ENCODE assay signal across 23 mouse cellular contexts in the genomic region with DNA sequence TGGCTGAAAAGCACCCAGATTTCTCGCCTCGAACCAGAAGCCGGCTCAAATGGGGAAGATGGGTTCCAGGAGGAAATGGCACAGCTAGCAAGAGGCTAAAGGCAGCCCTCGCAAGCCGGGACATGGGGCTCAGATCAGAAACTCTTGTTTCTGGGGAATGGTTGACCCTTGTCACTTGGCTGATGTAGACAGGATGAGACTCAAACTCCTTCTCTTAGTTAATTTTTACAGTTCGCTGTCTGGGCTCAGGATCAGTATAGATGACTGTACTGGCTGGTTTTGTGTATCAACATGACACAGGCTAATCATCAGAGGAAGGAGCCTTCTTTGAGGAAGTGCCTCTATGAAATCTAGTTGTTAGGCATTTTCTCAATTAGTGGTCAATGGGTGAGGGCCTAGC. TPM values are rescaled to one million over a fixed set of nuclear protein-coding genes. Genes with fewer than 3 reads are reported as not detected.
"Had no signal": no experiment of that assay in that cellular context is flagged by ENCODE, and none has a peak within 500 bp of the region (broad histone marks: within the 10 kb centered on the region; RNA-seq: fewer than 3 reads in every experiment).

No protein-coding gene starts in this region.

- H3K4me3 ChIP-seq: neural tube, embryonic 13.5 days; neural tube, embryonic 15.5 days; stomach, embryonic 15.5 days had no signal

- H3K36me3 ChIP-seq: neural tube, embryonic 13.5 days; neural tube, embryonic 15.5 days; stomach, embryonic 15.5 days had no signal

- DNase-seq: retina, postnatal 1 day; right cerebral cortex, adult 18-20 months; right cerebral cortex, postnatal 14 days; right cerebral cortex, postnatal 25 days; right cerebral cortex, postnatal 4 days; spleen, adult 18-20 months; thymus, adult 18-20 months; thymus, adult 2 months; thymus, postnatal 14 days; thymus, postnatal 25 days; thymus, postnatal 36 days; thymus, postnatal 4 days had no signal

- H3K4me1 ChIP-seq: stomach, embryonic 15.5 days had no signal

- H3K9me3 ChIP-seq: neural tube, embryonic 13.5 days; neural tube, embryonic 15.5 days; stomach, embryonic 15.5 days had no signal

- H3K4me2 ChIP-seq: neural tube, embryonic 13.5 days; neural tube, embryonic 15.5 days; stomach, embryonic 15.5 days had no signal

- H3K27ac ChIP-seq: neural tube, embryonic 13.5 days; neural tube, embryonic 15.5 days; stomach, embryonic 15.5 days; stomach, postnatal 0 days had no signal

- H3K9ac ChIP-seq: neural tube, embryonic 13.5 days; neural tube, embryonic 15.5 days; stomach, embryonic 15.5 days had no signal

- H3K27me3 ChIP-seq: neural tube, embryonic 13.5 days; neural tube, embryonic 15.5 days; stomach, embryonic 15.5 days had no signal

RNA-seq across cellular contexts. Expression of gene 4930522H14Rik, which starts 33.6 kb away (rescaled TPM):
- polyA plus RNA-seq: neural tube, embryonic 13.5 days; neural tube, embryonic 14.5 days; neural tube, embryonic 15.5 days; small intestine, adult 2 months; spleen, adult 2 months; stomach, embryonic 14.5 days; stomach, embryonic 15.5 days; stomach, embryonic 16.5 days; stomach, postnatal 0 days; thymus, adult 2 months; thymus, postnatal 0 days; urinary bladder, adult 2 months had no signal
